Mouse (Mus musculus): ENCODE data around the gene Nop14. TPM values are rescaled to one million over a fixed set of nuclear protein-coding genes. Genes with fewer than 3 reads are reported as not detected.

Nop14 gene
- total RNA-seq (2014; rRNA removed) (12.1 and 14.9 TPM in 2 replicates), polyA plus RNA-seq (2015; fragmentation: Nextera tagmentation; extraction: Ambion mirVana) (22.0 and 23.3 TPM in 2 replicates)

- Histone ChIP-seq H3K9ac (peak within 1 kb of the TSS; percentile 61), H3K36me3 (ENCODE audit: insufficient read depth) (peaks cover 20% of the 10 kb centered on the region), H3K27me3 (ENCODE audit: insufficient read depth, low read length) (no peaks in the 10 kb centered on the region), H3K9me3 (ENCODE audit: low read length) (no peaks in the 10 kb centered on the region), H3K4me2 (ENCODE audit: low read depth) (peak within 1 kb of the TSS; percentile 65), H3K27ac (ENCODE audit: low read depth, low read length) (peak within 1 kb of the TSS; percentile 76), H3K4me1 (ENCODE audit: insufficient read depth) (peaks cover 6% of the 10 kb centered on the region), H3K4me3 (ENCODE audit: low read depth, low read length) (peak within 1 kb of the TSS; percentile 65)
- peak; percentile 94 for TF ChIP-seq CTCF (IDR thresholded peaks at IDR 0.05; ENCODE audit: low read depth)
- WGBS: 2% methylated on average over 60 of the region's 60 CpGs
- DNase-seq (peak; percentile 100), ATAC-seq (peak; percentile 100)
Observed at GRCm38 (mm10) chr5:34659686-34660590, at the start of gene Nop14, which contains the start of gene Grk4. Gene Nop14 (minus strand): TSS chr5:34660148. Gene Grk4 (plus strand): TSS chr5:34660379.

- DNase-seq: no peak
- WGBS: 94% methylated on average over 1 of the region's 1 CpGs
- no peak overlapping the region for H3K4me3 ChIP-seq (ENCODE audit: low read depth, low read length)
- TF ChIP-seq CTCF (IDR thresholded peaks at IDR 0.05; ENCODE audit: low read depth): no peak
- no peak for ATAC-seq
- no peak overlapping the region for H3K27ac ChIP-seq (ENCODE audit: low read depth, low read length)
- H3K4me2 ChIP-seq (ENCODE audit: low read depth): no peak overlapping the region
- no peaks in the 10 kb centered on the region for H3K27me3 ChIP-seq (ENCODE audit: insufficient read depth, low read length)
- H3K4me1 ChIP-seq (ENCODE audit: insufficient read depth): no peaks in the 10 kb centered on the region
- no peak overlapping the region for H3K9ac ChIP-seq
- H3K36me3 ChIP-seq (ENCODE audit: insufficient read depth): no peaks in the 10 kb centered on the region
- H3K9me3 ChIP-seq (ENCODE audit: low read length): no peaks in the 10 kb centered on the region
Observed at GRCm38 (mm10) chr5:34708436-34708835, 48.5 kb upstream of the Nop14 start.

- Histone ChIP-seq H3K27me3 (ENCODE audit: insufficient read depth, low read length) (no peaks in the 10 kb centered on the region), H3K27ac (ENCODE audit: low read depth, low read length) (no peak overlapping the region), H3K36me3 (ENCODE audit: insufficient read depth) (no peaks in the 10 kb centered on the region), H3K9me3 (ENCODE audit: low read length) (no peaks in the 10 kb centered on the region), H3K9ac (no peak overlapping the region), H3K4me3 (ENCODE audit: low read depth, low read length) (no peak overlapping the region), H3K4me2 (ENCODE audit: low read depth) (no peak overlapping the region), H3K4me1 (ENCODE audit: insufficient read depth) (no peaks in the 10 kb centered on the region)
- TF ChIP-seq CTCF (IDR thresholded peaks at IDR 0.05; ENCODE audit: low read depth): no peak
- DNase-seq (no peak), ATAC-seq (no peak)
- WGBS: 81% methylated on average over 5 of the region's 5 CpGs
Observed at GRCm38 (mm10) chr5:34695521-34695920, 35.6 kb upstream of the Nop14 start.

- no peak overlapping the region for H3K27ac ChIP-seq (ENCODE audit: low read depth, low read length)
- no peaks in the 10 kb centered on the region for H3K4me1 ChIP-seq (ENCODE audit: insufficient read depth)
- no peak for TF ChIP-seq CTCF (IDR thresholded peaks at IDR 0.05; ENCODE audit: low read depth)
- ATAC-seq (no peak), DNase-seq (no peak)
- no peak overlapping the region for H3K4me3 ChIP-seq (ENCODE audit: low read depth, low read length)
- H3K9me3 ChIP-seq (ENCODE audit: low read length): no peaks in the 10 kb centered on the region
- H3K27me3 ChIP-seq (ENCODE audit: insufficient read depth, low read length): no peaks in the 10 kb centered on the region
- WGBS: 71% methylated on average over 2 of the region's 2 CpGs
- H3K9ac ChIP-seq: no peak overlapping the region
- H3K36me3 ChIP-seq (ENCODE audit: insufficient read depth): no peaks in the 10 kb centered on the region
- no peak overlapping the region for H3K4me2 ChIP-seq (ENCODE audit: low read depth)
Observed at GRCm38 (mm10) chr5:34692782-34693181, 32.8 kb upstream of the Nop14 start.

- H3K27ac ChIP-seq (ENCODE audit: low read depth, low read length): no peak overlapping the region
- WGBS: 98% methylated on average over 1 of the region's 1 CpGs
- H3K9ac ChIP-seq: no peak overlapping the region
- ATAC-seq (no peak), DNase-seq (no peak)
- no peaks in the 10 kb centered on the region for H3K4me1 ChIP-seq (ENCODE audit: insufficient read depth)
- no peaks in the 10 kb centered on the region for H3K27me3 ChIP-seq (ENCODE audit: insufficient read depth, low read length)
- no peak for TF ChIP-seq CTCF (IDR thresholded peaks at IDR 0.05; ENCODE audit: low read depth)
- no peaks in the 10 kb centered on the region for H3K36me3 ChIP-seq (ENCODE audit: insufficient read depth)
- no peak overlapping the region for H3K4me2 ChIP-seq (ENCODE audit: low read depth)
- H3K9me3 ChIP-seq (ENCODE audit: low read length): no peaks in the 10 kb centered on the region
- H3K4me3 ChIP-seq (ENCODE audit: low read depth, low read length): no peak overlapping the region
Observed at GRCm38 (mm10) chr5:34689868-34690267, 29.9 kb upstream of the Nop14 start.

- no peaks in the 10 kb centered on the region for H3K4me1 ChIP-seq (ENCODE audit: insufficient read depth)
- no peak overlapping the region for H3K9ac ChIP-seq
- H3K36me3 ChIP-seq (ENCODE audit: insufficient read depth): no peaks in the 10 kb centered on the region; the same call in 1 of the 2 replicates
- no peak overlapping the region for H3K27ac ChIP-seq (ENCODE audit: low read depth, low read length)
- no peak overlapping the region for H3K4me3 ChIP-seq (ENCODE audit: low read depth, low read length)
- H3K9me3 ChIP-seq (ENCODE audit: low read length): no peaks in the 10 kb centered on the region
- WGBS: 81% methylated on average over 4 of the region's 4 CpGs
- ATAC-seq (no peak), DNase-seq (no peak)
- H3K27me3 ChIP-seq (ENCODE audit: insufficient read depth, low read length): no peaks in the 10 kb centered on the region
- no peak overlapping the region for H3K4me2 ChIP-seq (ENCODE audit: low read depth)
- peak; percentile 54 for TF ChIP-seq CTCF (IDR thresholded peaks at IDR 0.05; ENCODE audit: low read depth)
Observed at GRCm38 (mm10) chr5:34670280-34670679, 10.3 kb upstream of the Nop14 start.

GRCm38 (mm10) chr5:34669493-34669892 is 9.5 kb upstream of the Nop14 start:
- Histone ChIP-seq H3K9ac (no peak overlapping the region), H3K27me3 (ENCODE audit: insufficient read depth, low read length) (no peaks in the 10 kb centered on the region), H3K4me1 (ENCODE audit: insufficient read depth) (no peaks in the 10 kb centered on the region), H3K27ac (ENCODE audit: low read depth, low read length) (no peak overlapping the region), H3K9me3 (ENCODE audit: low read length) (no peaks in the 10 kb centered on the region), H3K4me3 (ENCODE audit: low read depth, low read length) (no peak overlapping the region), H3K36me3 (ENCODE audit: insufficient read depth) (no peaks in the 10 kb centered on the region; the same call in 1 of the 2 replicates), H3K4me2 (ENCODE audit: low read depth) (no peak overlapping the region)
- ATAC-seq (no peak), DNase-seq (no peak)
- 82% methylated on average over 2 of the region's 2 CpGs for WGBS
- TF ChIP-seq CTCF (IDR thresholded peaks at IDR 0.05; ENCODE audit: low read depth): peak; percentile 44

Measured in forebrain, postnatal 0 days (tissue).